Mouse (Mus musculus) thymus, adult 2 months (tissue): Measurements from ENCODE around the gene Hdc.

Source experiments
- CTCF ChIP-seq: fragments of 200-500 bp; IDR thresholded peaks from 2 replicates; pipeline ENCODE4 v1.5.1; 2012; ENCODE audit warnings: mild to moderate bottlenecking, control low read depth, low read length, moderate library complexity, borderline replicate concordance; ENCODE audit not compliant: control insufficient read depth, poor library complexity, insufficient read depth; ENCODE audit errors: extremely low read depth
- POLR2A ChIP-seq: fragments of 200-500 bp; IDR thresholded peaks from 2 replicates; pipeline ENCODE4 v1.6.1; 2012; ENCODE audit warnings: mild to moderate bottlenecking, low read length, control low read depth, moderate library complexity; ENCODE audit not compliant: control insufficient read depth, poor library complexity, insufficient read depth; ENCODE audit errors: extremely low read depth

- TF ChIP-seq POLR2A, result no peak
- no peak for TF ChIP-seq CTCF
Observed at GRCm38 (mm10) chr2:126584621-126585369, 34.3 kb downstream of the Hdc start.
